Mouse (Mus musculus) limb, embryonic 13.5 days (tissue): ENCODE results near the gene Prdx5. TPM values are rescaled to one million over a fixed set of nuclear protein-coding genes. Genes with fewer than 3 reads are reported as not detected.
"Not testable (repeated sequence)": the region's sequence is repeated elsewhere in the genome, so short reads cannot be mapped to it uniquely, and the experiment has no call there.

Source experiments
- ATAC-seq: fragments of 200-750 bp; cut with Nextera tagmentation; 2 replicates; pipeline ENCODE4 v1.8.0; 2017; ENCODE audit warnings: low read depth, moderate number of reproducible peaks, moderate TSS enrichment; ENCODE audit not compliant: low FRiP score
- H3K27ac ChIP-seq: fragments of 300-500 bp; sonication (generic); 2 replicates; pipeline ENCODE4 v1.5.1; 2015; ENCODE audit warnings: inconsistent platforms, mild to moderate bottlenecking, moderate library complexity
- H3K27me3 ChIP-seq: fragments of 300-500 bp; sonication (generic); 2 replicates; pipeline ENCODE4 v1.6.1; 2015; ENCODE audit warnings: mild to moderate bottlenecking, inconsistent platforms
- H3K36me3 ChIP-seq: fragments of 300-500 bp; sonication (generic); 2 replicates; pipeline ENCODE4 v1.6.1; 2015; ENCODE audit warnings: inconsistent platforms, mild to moderate bottlenecking, moderate library complexity
- H3K4me1 ChIP-seq: fragments of 300-500 bp; sonication (generic); 2 replicates; pipeline ENCODE4 v1.6.1; 2015; ENCODE audit warnings: inconsistent platforms
- H3K4me2 ChIP-seq: fragments of 300-500 bp; sonication (generic); replicated peaks from 2 replicates; pipeline ENCODE4 v1.6.1; 2015; ENCODE audit warnings: inconsistent platforms, mild to moderate bottlenecking, moderate library complexity
- H3K4me3 ChIP-seq: fragments of 300-500 bp; sonication (generic); 2 replicates; pipeline ENCODE4 v1.5.1; 2015; ENCODE audit warnings: moderate library complexity, mild to moderate bottlenecking, inconsistent platforms
- H3K9ac ChIP-seq: fragments of 300-500 bp; sonication (generic); 2 replicates; pipeline ENCODE4 v1.6.1; 2015; ENCODE audit warnings: mild to moderate bottlenecking, inconsistent platforms
- H3K9me3 ChIP-seq: fragments of 300-500 bp; sonication (generic); 2 replicates; pipeline ENCODE4 v1.6.1; 2016; ENCODE audit warnings: inconsistent platforms
- WGBS: fragments of 180-500 bp; shearing (Covaris S2); methylation state at CpG from one replicate; pipeline ENCODE4 v1.1.7; 2015; 5-methylcytosine and 5-hydroxymethylcytosine counted together
- polyA plus RNA-seq: library from polyadenylated mRNA; unstranded; fragments of >200 nt; fragmentation: Nextera tagmentation; extraction: Ambion mirVana; gene quantifications from 2 replicates; pipeline ENCODE4 v1.2.1, GENCODE M21; 2015

Prdx5 gene
- polyA plus RNA-seq, 1 experiment from 2014 or later: 223 TPM

GRCm38 (mm10) chr19:6895608-6896305 lies 14.1 kb downstream of the Prdx5 start:
- ATAC-seq, H3K27me3 ChIP-seq, H3K4me3 ChIP-seq, H3K4me2 ChIP-seq, H3K9ac ChIP-seq, H3K27ac ChIP-seq, H3K36me3 ChIP-seq, H3K4me1 ChIP-seq: not testable (repeated sequence)
- 86% methylated on average over 18 of the region's 18 CpGs for WGBS
- peaks cover 11% of the 10 kb centered on the region; the same call in 1 of the 2 replicates for H3K9me3 ChIP-seq

DNA sequence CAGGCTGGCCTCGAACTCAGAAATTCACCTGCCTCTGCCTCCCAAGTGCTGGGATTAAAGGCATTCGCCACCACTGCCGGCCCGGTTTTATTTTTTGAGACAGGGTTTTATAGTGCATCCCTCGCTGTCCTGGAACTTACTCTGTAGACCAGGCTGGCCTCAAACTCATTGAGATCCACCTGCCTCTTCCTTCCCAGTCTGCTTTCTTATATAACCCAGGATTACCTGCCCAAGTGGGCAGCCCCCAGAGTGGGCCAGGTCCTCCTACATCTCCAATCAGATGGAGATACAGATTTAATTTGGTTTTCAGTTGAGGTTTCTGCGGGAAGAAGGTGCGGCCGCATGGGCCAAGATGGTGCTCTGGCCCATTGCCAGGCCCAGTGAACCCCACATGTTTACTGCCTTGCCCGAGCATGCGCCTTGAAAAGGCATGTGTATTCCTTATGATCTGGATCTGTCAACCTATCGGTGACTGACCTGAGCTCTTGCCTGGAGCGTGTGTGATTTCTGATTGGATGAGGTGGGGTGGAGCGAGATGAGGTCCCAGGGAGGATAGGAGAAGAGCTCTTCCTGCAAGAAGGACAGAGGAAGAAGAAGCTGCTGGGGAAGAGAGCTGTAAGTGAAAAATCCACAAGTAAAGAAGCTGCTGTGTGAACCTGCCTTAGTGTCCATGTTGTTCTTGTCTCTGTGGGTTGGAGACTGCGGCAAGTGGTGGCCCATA lies 16.0 kb downstream of the Prdx5 start:
- WGBS: 90% methylated on average over 14 of the region's 14 CpGs
- peaks cover 6% of the 10 kb centered on the region; the same call in 1 of the 2 replicates for H3K9me3 ChIP-seq

DNA sequence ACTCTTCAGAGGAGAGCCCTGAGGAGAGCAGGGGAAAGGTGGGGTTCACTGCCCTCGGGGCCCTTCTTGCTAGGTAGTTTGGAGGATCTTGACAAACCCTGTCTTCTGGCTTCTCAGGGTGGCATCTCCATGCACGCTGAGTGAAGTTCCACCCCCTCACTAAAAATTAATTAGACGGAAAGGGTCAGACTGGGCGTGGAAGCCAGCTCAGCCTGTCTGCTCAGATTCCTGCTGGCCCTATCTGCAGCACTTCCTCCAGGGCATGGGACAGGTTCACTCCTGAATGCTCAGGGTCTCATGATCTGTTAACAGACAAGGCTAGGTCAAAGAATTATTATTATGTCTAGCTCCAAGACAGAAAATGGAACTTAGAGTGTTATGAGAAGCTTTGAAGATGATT lies 17.4 kb downstream of the Prdx5 start:
- Histone ChIP-seq H3K27ac (no peak overlapping the region), H3K4me3 (no peak overlapping the region), H3K27me3 (no peaks in the 10 kb centered on the region), H3K9me3 (peaks cover 6% of the 10 kb centered on the region; the same call in 1 of the 2 replicates), H3K9ac (no peak overlapping the region), H3K4me1 (no peaks in the 10 kb centered on the region), H3K4me2 (no peak overlapping the region), H3K36me3 (no peaks in the 10 kb centered on the region)
- 57% methylated on average over 4 of the region's 4 CpGs for WGBS
- no peak for ATAC-seq

More for the DNA sequence above, 16.0 kb downstream of the Prdx5 start:
- Histone ChIP-seq H3K9ac (no peak overlapping the region), H3K4me3 (no peak overlapping the region), H3K4me1 (no peaks in the 10 kb centered on the region), H3K27ac (no peak overlapping the region), H3K4me2 (no peak overlapping the region), H3K36me3 (no peaks in the 10 kb centered on the region), H3K27me3 (no peaks in the 10 kb centered on the region)
- no peak for ATAC-seq

GRCm38 (mm10) chr19:6877965-6878364 lies 31.9 kb downstream of the Prdx5 start:
- no peak overlapping the region for H3K4me3 ChIP-seq
- no peaks in the 10 kb centered on the region for H3K27me3 ChIP-seq
- 87% methylated on average over 4 of the region's 4 CpGs for WGBS
- no peaks in the 10 kb centered on the region for H3K4me1 ChIP-seq
- H3K4me2 ChIP-seq: no peak overlapping the region
- no peaks in the 10 kb centered on the region for H3K36me3 ChIP-seq
- H3K27ac ChIP-seq: no peak overlapping the region
- no peak overlapping the region for H3K9ac ChIP-seq
- H3K9me3 ChIP-seq: peaks cover 9% of the 10 kb centered on the region; the same call in 1 of the 2 replicates
- no peak for ATAC-seq

- H3K9ac ChIP-seq: no peak overlapping the region
- H3K27me3 ChIP-seq: no peaks in the 10 kb centered on the region
- H3K9me3 ChIP-seq: peaks cover 9% of the 10 kb centered on the region; the same call in 1 of the 2 replicates
- no peak overlapping the region for H3K4me3 ChIP-seq
- H3K4me1 ChIP-seq: 0 out of 2 replicates have a peak, but pooled peaks cover under 1% of the 10 kb centered on the region
- no peak for ATAC-seq
- no peak overlapping the region for H3K4me2 ChIP-seq
- H3K27ac ChIP-seq: no peak overlapping the region
- no peaks in the 10 kb centered on the region for H3K36me3 ChIP-seq
These were observed 33.1 kb downstream of the Prdx5 start for GRCm38 (mm10) chr19:6876799-6877198.

DNA sequence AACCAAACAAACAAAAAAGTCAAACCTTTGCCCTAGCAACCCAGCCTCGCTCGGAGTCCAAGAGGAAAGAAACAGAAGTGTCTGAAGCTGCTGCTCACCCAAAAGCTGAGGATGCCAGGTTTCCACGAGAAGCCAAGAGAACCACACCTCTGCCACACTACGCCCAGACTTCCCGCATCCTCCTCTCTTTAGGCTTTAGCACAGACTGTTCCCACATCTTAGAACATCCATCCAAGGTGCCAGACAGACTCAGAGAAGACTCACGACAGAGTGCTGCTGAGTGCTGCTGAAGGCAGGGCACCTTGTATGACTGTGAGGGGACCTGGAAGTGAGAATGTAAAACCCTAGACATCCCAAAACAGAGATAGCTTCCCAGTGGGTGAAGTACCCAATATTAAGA lies 34.1 kb downstream of the Prdx5 start:
- Histone ChIP-seq H3K27ac (no peak overlapping the region), H3K9ac (no peak overlapping the region), H3K4me1 (0 out of 2 replicates have a peak, but pooled peaks cover 3% of the 10 kb centered on the region), H3K4me3 (no peak overlapping the region), H3K27me3 (no peaks in the 10 kb centered on the region), H3K4me2 (no peak overlapping the region), H3K9me3 (peaks cover 8% of the 10 kb centered on the region; the same call in 1 of the 2 replicates), H3K36me3 (no peaks in the 10 kb centered on the region)
- ATAC-seq: no peak
- 86% methylated on average over 6 of the region's 6 CpGs for WGBS

GRCm38 (mm10) chr19:6874257-6874656 lies 35.6 kb downstream of the Prdx5 start:
- peaks cover 10% of the 10 kb centered on the region for H3K4me1 ChIP-seq
- no peak overlapping the region for H3K9ac ChIP-seq
- no peak overlapping the region for H3K4me2 ChIP-seq
- H3K4me3 ChIP-seq: no peak overlapping the region
- 78% methylated on average over 1 of the region's 1 CpGs for WGBS
- H3K9me3 ChIP-seq: no peaks in the 10 kb centered on the region
- ATAC-seq: no peak
- no peak overlapping the region for H3K27ac ChIP-seq
- H3K27me3 ChIP-seq: no peaks in the 10 kb centered on the region
- no peaks in the 10 kb centered on the region for H3K36me3 ChIP-seq

DNA sequence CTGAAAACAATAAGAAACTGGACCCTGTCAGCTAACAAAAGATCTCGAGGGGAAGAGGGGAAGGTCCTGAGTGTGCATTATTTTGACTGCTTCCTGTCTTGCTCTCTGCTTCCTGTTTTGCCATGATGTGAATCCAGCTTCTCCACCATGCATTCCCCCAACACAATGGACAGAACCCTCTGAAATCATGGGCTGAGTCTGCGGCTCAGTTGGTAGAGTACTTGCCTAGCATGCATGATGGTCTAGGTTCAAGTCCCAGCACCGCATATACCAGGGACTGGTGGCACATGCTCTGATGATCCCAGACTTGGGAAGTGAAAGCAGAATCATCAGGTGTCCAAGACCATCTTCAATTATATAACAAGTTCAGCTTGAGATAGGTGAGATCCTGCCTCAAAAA lies 37.2 kb downstream of the Prdx5 start:
- ATAC-seq: no peak
- Histone ChIP-seq H3K27ac (no peak overlapping the region), H3K9ac (no peak overlapping the region), H3K27me3 (no peaks in the 10 kb centered on the region), H3K4me2 (no peak overlapping the region), H3K9me3 (no peaks in the 10 kb centered on the region), H3K4me3 (no peak overlapping the region), H3K36me3 (no peaks in the 10 kb centered on the region), H3K4me1 (peaks cover 12% of the 10 kb centered on the region)
- 77% methylated on average over 3 of the region's 3 CpGs for WGBS

- Histone ChIP-seq H3K4me2 (no peak overlapping the region), H3K4me1 (peaks cover 12% of the 10 kb centered on the region), H3K9ac (no peak overlapping the region), H3K36me3 (no peaks in the 10 kb centered on the region), H3K4me3 (no peak overlapping the region), H3K27ac (no peak overlapping the region), H3K27me3 (no peaks in the 10 kb centered on the region), H3K9me3 (no peaks in the 10 kb centered on the region)
- ATAC-seq: no peak
- 72% methylated on average over 5 of the region's 5 CpGs for WGBS
These were observed 38.2 kb downstream of the Prdx5 start for GRCm38 (mm10) chr19:6871574-6872271.

- Histone ChIP-seq H3K4me2 (peak overlapping the region; percentile 46), H3K9me3 (no peaks in the 10 kb centered on the region), H3K27me3 (no peaks in the 10 kb centered on the region), H3K9ac (0 out of 2 replicates have a peak overlapping the region, but pooled peaks have one; percentile 26), H3K4me1 (peaks cover 12% of the 10 kb centered on the region), H3K36me3 (no peaks in the 10 kb centered on the region), H3K4me3 (peak overlapping the region; percentile 13), H3K27ac (no peak overlapping the region)
- under 1% methylated on average over 5 of the region's 5 CpGs for WGBS
- ATAC-seq: no peak
These were observed 40.6 kb downstream of the Prdx5 start for GRCm38 (mm10) chr19:6869355-6869754.

GRCm38 (mm10) chr19:6861451-6861850 lies 48.5 kb downstream of the Prdx5 start:
- Histone ChIP-seq H3K4me3 (no peak overlapping the region), H3K9ac (no peak overlapping the region), H3K4me2 (no peak overlapping the region), H3K27me3 (peaks cover under 1% of the 10 kb centered on the region; the same call in 1 of the 2 replicates), H3K27ac (no peak overlapping the region), H3K36me3 (no peaks in the 10 kb centered on the region), H3K4me1 (0 out of 2 replicates have a peak, but pooled peaks cover under 1% of the 10 kb centered on the region), H3K9me3 (no peaks in the 10 kb centered on the region)
- ATAC-seq: no peak
- 83% methylated on average over 4 of the region's 4 CpGs for WGBS

DNA sequence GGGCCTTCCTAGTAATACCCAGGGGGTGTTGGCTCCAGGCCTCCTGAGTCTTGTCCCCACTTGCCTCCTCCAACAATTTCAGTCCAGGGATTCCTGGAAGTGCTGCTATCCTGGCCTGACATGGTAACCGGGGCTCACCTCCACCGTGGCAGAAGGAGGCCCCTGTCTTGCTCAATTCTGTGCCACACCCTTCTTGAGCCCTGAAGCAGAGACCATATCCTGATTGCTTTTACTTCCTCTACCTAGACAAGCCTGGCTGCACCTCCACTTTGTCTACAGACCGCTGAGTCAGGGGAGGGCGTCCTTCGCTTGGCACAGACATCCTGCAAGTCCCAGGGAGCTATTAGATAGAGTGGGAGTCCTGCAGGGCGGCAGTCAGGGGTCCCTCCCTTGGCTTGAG lies 49.2 kb downstream of the Prdx5 start:
- WGBS: 77% methylated on average over 6 of the region's 6 CpGs
- H3K27me3 ChIP-seq: peaks cover 8% of the 10 kb centered on the region

More for the DNA sequence above, 49.2 kb downstream of the Prdx5 start:
- Histone ChIP-seq H3K27ac (no peak overlapping the region), H3K4me3 (no peak overlapping the region), H3K9me3 (no peaks in the 10 kb centered on the region), H3K4me1 (peaks cover 5% of the 10 kb centered on the region), H3K36me3 (no peaks in the 10 kb centered on the region), H3K4me2 (no peak overlapping the region), H3K9ac (no peak overlapping the region)
- ATAC-seq: no peak
